Mouse (Mus musculus): ENCODE data around the gene Atp6v1g2.

Atp6v1g2 gene

DNA sequence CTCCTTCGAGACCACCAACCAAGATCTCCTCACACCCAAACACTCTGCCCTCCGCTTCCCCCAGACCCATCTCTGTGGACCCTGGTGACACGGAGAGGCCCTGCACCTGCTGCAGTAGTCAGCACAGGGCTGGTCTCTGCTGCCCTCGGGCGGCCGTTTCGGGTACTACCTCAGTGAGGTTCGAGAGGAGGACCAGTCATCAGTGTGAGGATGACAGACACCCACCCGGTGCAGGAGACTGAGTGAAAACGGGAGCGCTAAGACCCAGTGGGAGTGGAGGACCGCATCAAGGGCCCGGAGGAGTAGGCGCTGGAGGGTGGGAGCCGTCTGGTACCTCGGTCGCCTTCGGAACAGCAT lies 2.9 kb downstream of the Atp6v1g2 start:
- in situ Hi-C loops (cut with MboI, MseI): loop anchor here (10.0 kb wide), 1 partner anchor 192 kb away; the partner anchor contains the start of genes Clic1 and Msh5

- in situ Hi-C loops (cut with MboI, MseI): loop anchor here (10.0 kb wide), 1 partner anchor 192 kb away; the partner anchor contains the start of genes Clic1 and Msh5
These were observed 3.5 kb downstream of the Atp6v1g2 start for GRCm38 (mm10) chr17:35236996-35237395.

- in situ Hi-C loops (cut with MboI, MseI): loop anchor here (10.0 kb wide), 1 partner anchor 193 kb away; the partner anchor contains the start of genes Clic1 and Msh5
These were observed 4.0 kb downstream of the Atp6v1g2 start for GRCm38 (mm10) chr17:35237504-35237903.

- in situ Hi-C loops (cut with MboI, MseI): loop anchor here (10.0 kb wide), 1 partner anchor 195 kb away; the partner anchor contains the start of genes Clic1 and Msh5
These were observed 6.2 kb downstream of the Atp6v1g2 start for GRCm38 (mm10) chr17:35239700-35240099.

DNA sequence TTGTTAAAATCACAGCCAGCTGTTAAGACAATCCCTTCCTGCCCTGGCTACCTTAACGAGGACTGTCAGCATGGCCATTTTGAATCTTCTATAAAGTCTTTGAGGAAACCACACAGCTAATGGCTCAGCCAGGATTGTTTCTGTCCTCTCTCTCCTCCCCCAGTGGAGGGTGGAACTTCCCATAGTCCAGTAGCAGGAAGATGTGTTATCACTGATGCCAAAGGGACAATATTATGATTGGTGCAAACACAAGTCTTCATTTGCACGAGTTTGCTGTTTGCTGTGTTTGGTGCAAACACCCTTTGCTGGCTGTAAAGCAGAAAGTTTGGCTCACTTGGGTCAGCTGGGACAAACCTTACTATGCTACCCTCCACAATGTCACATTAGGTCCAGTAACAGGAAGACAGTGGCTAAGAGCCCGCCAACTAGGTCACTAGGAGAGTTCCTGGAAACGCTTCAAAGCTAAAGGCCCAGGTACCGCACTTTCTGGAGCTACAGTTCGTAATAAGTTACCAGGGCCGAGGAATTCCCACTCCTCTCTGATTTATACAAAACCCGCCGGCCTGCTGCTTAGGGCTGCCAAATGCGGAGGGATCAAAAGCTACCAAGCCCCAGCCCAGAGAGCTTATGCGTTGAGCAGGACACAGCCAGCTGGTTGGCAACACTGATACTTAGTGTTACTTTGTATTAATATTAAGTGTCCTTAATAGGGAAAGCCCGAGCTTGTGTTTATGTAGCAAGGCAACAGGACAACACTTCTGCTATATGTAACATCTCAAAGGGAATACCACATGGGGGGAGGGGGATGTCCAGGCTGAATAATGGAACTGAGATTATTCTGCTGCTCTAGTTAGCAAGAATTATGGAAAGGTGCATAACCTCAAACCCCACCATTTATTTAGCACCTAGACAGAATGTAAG lies 7.2 kb downstream of the Atp6v1g2 start:
- in situ Hi-C loops (cut with MboI, MseI): no loop called here

- in situ Hi-C loops (cut with MboI, MseI): no loop called here
These were observed 8.0 kb downstream of the Atp6v1g2 start, which contains the start of gene Ddx39b for GRCm38 (mm10) chr17:35241305-35242014. Gene Ddx39b, plus strand, starts transcription at chr17:35241746.

DNA sequence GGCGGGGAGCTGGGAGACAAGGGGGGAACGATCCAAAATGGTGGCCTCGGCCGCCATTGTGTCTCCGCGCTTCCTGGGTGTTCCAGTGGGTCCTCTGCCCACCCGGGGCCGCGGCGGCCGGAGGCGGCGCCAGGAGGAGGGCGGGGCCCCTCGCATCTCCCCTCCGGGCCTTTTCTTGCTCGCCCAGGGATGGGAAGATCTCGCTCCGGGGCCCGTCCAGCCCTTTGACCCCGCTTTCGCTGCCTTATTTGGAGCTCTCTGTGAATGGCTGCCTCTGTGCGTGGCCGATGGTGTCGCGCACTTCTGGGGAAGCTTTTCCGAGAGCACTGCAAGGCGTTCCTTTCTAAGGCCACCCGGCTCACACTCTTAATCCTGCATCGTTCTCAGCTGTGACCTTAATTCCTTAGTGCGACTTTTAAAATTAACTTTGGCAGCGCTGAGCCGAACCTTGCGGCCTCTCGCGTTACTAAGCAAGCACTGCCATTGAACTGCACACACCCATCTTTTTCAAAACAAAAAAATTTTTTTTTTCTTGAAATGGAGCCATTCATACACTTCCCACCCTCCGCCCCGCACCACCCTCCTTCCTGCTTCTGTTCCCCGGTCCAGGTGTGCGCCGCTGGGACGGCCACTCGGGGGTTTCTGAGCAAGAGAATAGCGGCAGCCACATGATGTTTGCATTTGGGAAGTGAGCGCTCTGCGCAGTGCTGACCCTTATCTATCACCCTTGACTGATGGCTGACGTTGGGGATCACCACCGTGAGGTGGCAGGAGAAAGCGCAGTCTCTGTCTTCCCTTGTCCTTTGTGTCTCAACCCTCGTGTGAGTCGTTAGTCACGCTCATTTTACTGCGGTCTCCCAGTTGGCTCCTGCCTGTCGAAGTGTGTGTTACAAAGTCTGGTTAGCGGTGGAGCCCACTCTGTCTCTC lies 8.8 kb downstream of the Atp6v1g2 start:
- in situ Hi-C loops (cut with MboI, MseI): no loop called here

GRCm38 (mm10) chr17:35243086-35243485 lies 9.6 kb downstream of the Atp6v1g2 start:
- in situ Hi-C loops (cut with MboI, MseI): no loop called here

- in situ Hi-C loops (cut with MboI, MseI): no loop called here
These were observed 11.5 kb downstream of the Atp6v1g2 start for GRCm38 (mm10) chr17:35244999-35245398.

DNA sequence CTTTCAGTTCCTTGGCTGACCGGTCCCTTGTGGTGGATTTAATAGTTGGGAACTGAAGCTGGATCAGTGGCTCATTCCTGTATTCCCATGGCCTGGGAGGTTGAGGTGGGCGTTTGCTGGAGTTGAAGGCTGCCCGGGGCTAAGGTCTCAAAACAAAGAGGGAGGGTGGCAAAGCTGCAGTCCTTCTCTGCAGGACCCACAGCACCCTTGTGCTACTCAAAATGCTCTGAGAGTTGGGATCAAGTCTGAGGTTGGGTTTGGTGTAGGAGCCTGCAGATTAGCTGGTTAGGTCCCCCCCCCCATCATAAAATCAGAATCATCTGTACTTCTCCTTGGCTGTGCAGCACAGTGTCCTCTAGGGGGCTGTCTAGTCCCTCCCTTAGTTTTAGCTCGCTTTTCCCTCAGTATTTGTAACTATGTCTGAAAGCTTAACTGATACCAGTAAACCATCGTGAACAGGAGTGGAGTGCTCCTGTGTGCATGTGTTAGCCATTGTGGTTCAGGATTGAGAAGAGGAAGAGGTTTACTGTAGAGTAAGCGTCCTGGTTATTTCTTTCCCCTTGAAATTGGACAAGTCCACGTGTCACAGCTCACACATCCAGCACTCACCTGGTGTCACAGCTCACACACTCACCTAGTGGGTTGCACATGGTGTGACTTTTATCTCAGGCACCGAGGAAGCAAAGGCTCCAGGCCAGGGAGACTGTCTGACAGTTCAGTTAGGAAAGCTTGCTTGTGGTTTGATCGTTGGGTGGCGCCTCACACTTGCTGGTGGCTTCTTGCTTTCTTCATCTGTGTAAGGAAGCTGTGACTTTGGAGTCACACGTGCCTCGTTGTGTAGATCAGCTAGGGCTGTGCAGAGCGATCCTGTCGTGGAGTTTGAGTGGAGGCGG lies 12.5 kb downstream of the Atp6v1g2 start:
- in situ Hi-C loops (cut with MboI, MseI): no loop called here

DNA sequence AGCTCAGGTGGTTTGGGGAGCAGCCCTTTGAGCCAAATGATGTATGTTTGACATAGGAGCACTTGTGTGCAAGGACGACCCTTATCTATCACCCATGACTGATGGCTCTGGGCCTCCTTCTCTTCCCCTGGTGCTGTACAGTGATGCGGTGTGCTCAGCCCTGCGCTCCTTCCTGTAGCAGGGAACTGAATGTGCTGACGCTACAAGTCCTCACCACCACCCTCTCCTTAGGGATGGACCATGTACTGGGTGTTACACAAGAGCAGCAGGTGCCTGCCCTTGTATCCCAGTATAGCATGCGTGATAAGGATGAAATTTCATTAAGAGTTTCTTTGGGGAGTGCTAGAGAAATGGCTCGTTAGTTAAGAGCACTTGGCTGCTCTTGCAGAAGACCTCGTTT lies 13.7 kb downstream of the Atp6v1g2 start:
- in situ Hi-C loops (cut with MboI, MseI): no loop called here

- in situ Hi-C loops (cut with MboI, MseI): no loop called here
These were observed 15.5 kb downstream of the Atp6v1g2 start for GRCm38 (mm10) chr17:35248986-35249385.

GRCm38 (mm10) chr17:35249451-35250197 lies 16.2 kb downstream of the Atp6v1g2 start:
- in situ Hi-C loops (cut with MboI, MseI): no loop called here

DNA sequence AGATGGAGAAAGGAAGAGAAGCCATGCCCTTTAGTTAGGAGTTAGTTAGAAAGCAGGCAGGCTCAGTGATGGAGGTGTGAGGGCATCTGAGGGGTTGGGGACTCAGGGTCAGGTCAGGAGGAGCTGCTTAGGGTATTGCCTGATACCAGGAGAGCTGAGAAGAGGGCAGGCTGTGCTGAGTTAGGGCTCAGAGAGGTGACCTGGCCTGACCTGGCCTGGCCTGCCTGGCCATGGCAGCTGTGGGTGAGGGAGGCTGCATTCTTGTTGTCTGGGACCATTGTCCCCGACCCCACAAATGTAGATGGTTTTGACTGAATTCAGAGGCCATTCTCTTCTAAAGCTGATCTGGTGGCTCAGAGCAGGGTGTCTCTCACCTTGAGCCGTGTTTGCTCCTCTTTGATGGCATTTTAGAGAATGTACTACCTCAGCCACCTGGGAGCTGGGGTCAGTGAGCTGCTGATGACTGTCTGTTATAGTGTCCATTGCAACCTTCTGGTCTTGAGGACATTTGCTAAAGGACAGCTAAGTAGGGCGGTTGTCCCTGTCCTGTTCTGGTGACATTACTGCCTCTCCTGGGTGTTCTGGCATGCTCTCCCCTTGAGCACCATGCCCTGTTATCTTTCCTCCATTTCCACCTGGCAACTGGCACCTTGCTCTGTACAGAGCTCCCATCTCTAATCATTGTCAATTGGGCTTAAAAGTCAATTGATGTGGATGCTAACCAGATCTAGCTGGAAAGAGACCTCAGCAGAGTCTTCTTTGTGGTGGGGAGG lies 17.1 kb downstream of the Atp6v1g2 start:
- in situ Hi-C loops (cut with MboI, MseI): no loop called here

GRCm38 (mm10) chr17:35251162-35251719 lies 17.8 kb downstream of the Atp6v1g2 start:
- in situ Hi-C loops (cut with MboI, MseI): no loop called here

GRCm38 (mm10) chr17:35251981-35252380 lies 18.5 kb downstream of the Atp6v1g2 start:
- in situ Hi-C loops (cut with MboI, MseI): no loop called here

GRCm38 (mm10) chr17:35252619-35253292 lies 19.3 kb downstream of the Atp6v1g2 start:
- in situ Hi-C loops (cut with MboI, MseI): no loop called here
